ENCODE assay signal across 13 mouse cellular contexts in genomic region chr8:64438489-64438888, GRCm38 (mm10).
"Had no signal": no experiment of that assay in that cellular context is flagged by ENCODE, and none has a peak within 500 bp of the region (broad histone marks: within the 10 kb centered on the region; RNA-seq: fewer than 3 reads in every experiment).

No protein-coding gene starts in this region.

- H3K27ac ChIP-seq: kidney, embryonic 15.5 days; liver, embryonic 14.5 days; midbrain, embryonic 12.5 days; stomach, embryonic 15.5 days had no signal

- H3K9me3 ChIP-seq: kidney, embryonic 15.5 days; midbrain, embryonic 12.5 days; stomach, embryonic 15.5 days had no signal

- H3K27me3 ChIP-seq: kidney, embryonic 15.5 days; midbrain, embryonic 12.5 days; stomach, embryonic 15.5 days had no signal

- DNase-seq: kidney, adult 2 months; kidney, postnatal 14 days; lung, adult 18-20 months; retina, postnatal 1 day; right cerebral cortex, postnatal 4 days; spleen, adult 18-20 months; thymus, adult 2 months; thymus, postnatal 25 days had no signal

- ATAC-seq: midbrain, embryonic 16.5 days had no signal

- H3K4me2 ChIP-seq: kidney, embryonic 15.5 days; midbrain, embryonic 12.5 days; stomach, embryonic 15.5 days had no signal

- H3K4me1 ChIP-seq: kidney, embryonic 15.5 days; midbrain, embryonic 12.5 days; stomach, embryonic 15.5 days had no signal

- H3K36me3 ChIP-seq: kidney, embryonic 15.5 days; midbrain, embryonic 12.5 days; stomach, embryonic 15.5 days had no signal

- H3K4me3 ChIP-seq: kidney, embryonic 15.5 days; midbrain, embryonic 12.5 days; stomach, embryonic 15.5 days had no signal

- H3K9ac ChIP-seq: kidney, embryonic 15.5 days; liver, embryonic 14.5 days; midbrain, embryonic 12.5 days; stomach, embryonic 15.5 days had no signal
